Mouse (Mus musculus) embryonic facial prominence, embryonic 13.5 days (tissue): ENCODE measurements around the gene 4930455H04Rik. TPM values are rescaled to one million over a fixed set of nuclear protein-coding genes. Genes with fewer than 3 reads are reported as not detected.

Source experiments
- ATAC-seq: fragments of 200-750 bp; cut with Nextera tagmentation; 2 replicates; pipeline ENCODE4 v1.8.0; 2017; ENCODE audit warnings: low read depth; ENCODE audit not compliant: insufficient number of reproducible peaks, insufficient read depth, low FRiP score, low TSS enrichment
- H3K27ac ChIP-seq: fragments of 300-500 bp; sonication (generic); 2 replicates; pipeline ENCODE4 v1.5.1; 2015; ENCODE audit warnings: moderate library complexity, mild to moderate bottlenecking, inconsistent platforms
- H3K27me3 ChIP-seq: fragments of 300-500 bp; sonication (generic); 2 replicates; pipeline ENCODE4 v1.6.1; 2015; ENCODE audit warnings: mild to moderate bottlenecking, inconsistent platforms
- H3K36me3 ChIP-seq: fragments of 300-500 bp; sonication (generic); 2 replicates; pipeline ENCODE4 v1.6.1; 2015; ENCODE audit warnings: mild to moderate bottlenecking, inconsistent platforms
- H3K4me1 ChIP-seq: fragments of 300-500 bp; sonication (generic); 2 replicates; pipeline ENCODE4 v1.6.1; 2015; ENCODE audit warnings: inconsistent platforms
- H3K4me2 ChIP-seq: fragments of 300-500 bp; sonication (generic); 2 replicates; pipeline ENCODE4 v1.6.1; 2015; ENCODE audit warnings: moderate library complexity, mild to moderate bottlenecking, inconsistent platforms
- H3K4me3 ChIP-seq: fragments of 300-500 bp; sonication (generic); 2 replicates; pipeline ENCODE4 v1.5.1; 2015; ENCODE audit warnings: mild to moderate bottlenecking, inconsistent platforms
- H3K9ac ChIP-seq: fragments of 300-500 bp; sonication (generic); 2 replicates; pipeline ENCODE4 v1.6.1; 2015; ENCODE audit warnings: mild to moderate bottlenecking, inconsistent platforms
- H3K9me3 ChIP-seq: fragments of 300-500 bp; sonication (generic); 2 replicates; pipeline ENCODE4 v1.6.1; 2016; ENCODE audit warnings: inconsistent platforms
- WGBS: fragments of 180-500 bp; shearing (Covaris S2); methylation state at CpG from one replicate; pipeline ENCODE4 v1.1.7; 2015; ENCODE audit warnings: mixed read lengths; 5-methylcytosine and 5-hydroxymethylcytosine counted together
- polyA plus RNA-seq: library from polyadenylated mRNA; unstranded; fragments of >200 nt; fragmentation: Nextera tagmentation; extraction: Ambion mirVana; gene quantifications from 2 replicates; pipeline ENCODE4 v1.2.1, GENCODE M21; 2015

The 4930455H04Rik gene
- polyA plus RNA-seq, 1 experiment from 2014 or later = not detected

DNA sequence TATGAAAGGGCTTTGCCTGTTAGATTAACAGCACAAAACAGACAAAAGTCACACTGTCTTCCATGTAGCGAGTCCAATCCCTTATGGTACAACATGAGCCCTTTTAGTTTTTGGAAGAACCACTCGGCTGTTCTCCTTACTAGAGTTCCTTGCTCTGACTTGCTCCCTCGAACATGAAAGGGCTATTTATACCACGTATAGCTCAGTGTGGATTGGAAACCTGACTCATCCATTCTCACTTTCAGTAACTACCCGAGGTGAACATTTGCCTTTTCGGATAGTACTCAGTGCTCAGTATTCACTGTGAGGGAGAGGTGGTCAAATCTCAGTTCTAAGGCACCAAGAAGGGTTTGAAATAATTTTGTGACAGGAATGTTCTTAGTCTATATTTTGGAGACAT, 35.3 kb downstream of the 4930455H04Rik start:
- Histone ChIP-seq H3K9me3 (no peaks in the 10 kb centered on the region), H3K36me3 (no peaks in the 10 kb centered on the region), H3K27me3 (0 out of 2 replicates have a peak, but pooled peaks cover 6% of the 10 kb centered on the region), H3K4me1 (no peaks in the 10 kb centered on the region), H3K9ac (no peak overlapping the region), H3K4me3 (no peak overlapping the region), H3K27ac (no peak overlapping the region), H3K4me2 (no peak overlapping the region)
- ATAC-seq = no peak
- 71% methylated on average over 6 of the region's 6 CpGs for WGBS

DNA sequence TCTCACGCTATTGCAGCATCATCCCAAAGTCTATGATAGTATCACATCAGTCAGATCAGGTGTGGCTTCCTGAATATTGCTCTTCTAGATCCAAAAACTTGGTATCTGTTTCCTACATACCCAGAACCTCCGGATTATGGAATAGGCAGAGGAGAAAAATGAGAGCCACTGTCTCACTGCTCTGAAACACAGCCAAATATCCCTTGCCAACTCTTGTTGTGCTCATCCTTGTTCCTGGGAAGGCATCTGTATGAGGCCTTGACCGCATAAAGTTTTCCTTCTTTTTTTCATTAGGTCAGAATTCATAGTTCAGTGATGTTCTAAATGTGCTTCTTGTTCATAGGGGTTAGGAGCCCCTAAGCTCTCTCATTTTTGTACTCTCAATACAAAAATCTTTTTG, 38.6 kb downstream of the 4930455H04Rik start:
- no peaks in the 10 kb centered on the region for H3K9me3 ChIP-seq
- H3K27me3 ChIP-seq = 0 out of 2 replicates have a peak, but pooled peaks cover 2% of the 10 kb centered on the region
- no peak overlapping the region for H3K4me2 ChIP-seq
- no peak for ATAC-seq
- no peak overlapping the region for H3K9ac ChIP-seq
- no peaks in the 10 kb centered on the region for H3K36me3 ChIP-seq
- no peaks in the 10 kb centered on the region for H3K4me1 ChIP-seq
- H3K4me3 ChIP-seq = no peak overlapping the region
- WGBS = 86% methylated on average over 3 of the region's 3 CpGs
- no peak overlapping the region for H3K27ac ChIP-seq

DNA sequence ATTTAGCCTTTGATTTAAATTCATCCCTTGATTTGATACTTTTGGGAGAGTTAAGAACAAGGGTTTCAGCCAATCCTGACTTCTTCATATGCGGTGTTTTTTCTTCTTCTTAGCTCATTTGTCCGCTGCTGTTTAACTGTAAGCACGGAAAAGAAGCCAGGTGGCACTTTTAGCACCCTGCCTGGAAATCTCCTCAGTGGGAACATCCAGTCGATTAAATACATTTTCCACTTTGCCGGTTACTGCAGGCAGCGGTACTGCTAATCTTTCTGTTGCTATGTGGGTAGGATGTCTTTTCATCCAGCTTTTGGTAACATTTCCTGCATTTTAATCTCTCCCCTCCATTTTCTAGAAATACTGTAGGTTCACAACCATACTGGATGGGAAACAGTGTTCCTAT, 39.3 kb downstream of the 4930455H04Rik start:
- no peak overlapping the region for H3K4me2 ChIP-seq
- no peaks in the 10 kb centered on the region for H3K9me3 ChIP-seq
- no peaks in the 10 kb centered on the region for H3K36me3 ChIP-seq
- no peak overlapping the region for H3K9ac ChIP-seq
- 86% methylated on average over 6 of the region's 6 CpGs for WGBS
- no peak overlapping the region for H3K4me3 ChIP-seq
- H3K4me1 ChIP-seq = no peaks in the 10 kb centered on the region
- no peak overlapping the region for H3K27ac ChIP-seq
- no peak for ATAC-seq
- H3K27me3 ChIP-seq = no peaks in the 10 kb centered on the region

GRCm38 (mm10) chr3:117010182-117010581, 42.1 kb downstream of the 4930455H04Rik start:
- ATAC-seq = no peak
- no peaks in the 10 kb centered on the region for H3K36me3 ChIP-seq
- 77% methylated on average over 6 of the region's 6 CpGs for WGBS
- no peak overlapping the region for H3K9ac ChIP-seq
- H3K4me1 ChIP-seq = no peaks in the 10 kb centered on the region
- no peaks in the 10 kb centered on the region for H3K9me3 ChIP-seq
- no peak overlapping the region for H3K4me3 ChIP-seq
- H3K27me3 ChIP-seq = no peaks in the 10 kb centered on the region
- no peak overlapping the region for H3K27ac ChIP-seq
- H3K4me2 ChIP-seq = no peak overlapping the region

DNA sequence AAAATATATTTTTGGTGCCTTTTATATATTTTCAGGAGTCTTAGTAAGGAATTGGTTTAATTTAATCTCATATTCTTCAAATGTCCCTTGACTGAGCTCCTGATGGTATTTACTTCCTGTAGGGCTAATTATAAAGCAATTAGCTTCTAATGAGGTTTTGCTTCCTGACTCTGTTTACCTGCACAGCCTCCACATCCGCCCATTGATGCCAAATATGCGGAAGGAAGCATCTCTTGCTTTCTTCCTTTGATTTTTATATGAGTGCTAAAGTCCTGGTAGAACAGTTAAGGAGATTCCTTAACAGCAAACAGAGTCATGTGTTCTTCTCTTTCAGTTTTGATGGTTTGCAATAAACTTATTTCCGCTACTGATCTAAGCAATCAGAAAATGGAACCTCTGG, 52.3 kb downstream of the 4930455H04Rik start:
- no peaks in the 10 kb centered on the region for H3K27me3 ChIP-seq
- no peak for ATAC-seq
- H3K36me3 ChIP-seq = no peaks in the 10 kb centered on the region
- no peak overlapping the region for H3K4me2 ChIP-seq
- H3K9ac ChIP-seq = no peak overlapping the region
- H3K4me3 ChIP-seq = no peak overlapping the region
- no peaks in the 10 kb centered on the region for H3K4me1 ChIP-seq
- H3K9me3 ChIP-seq = no peaks in the 10 kb centered on the region
- 86% methylated on average over 3 of the region's 3 CpGs for whole genome bisulfite sequencing
- H3K27ac ChIP-seq = no peak overlapping the region

GRCm38 (mm10) chr3:117021907-117022306, 53.8 kb downstream of the 4930455H04Rik start:
- Histone ChIP-seq H3K36me3 (no peaks in the 10 kb centered on the region), H3K9ac (no peak overlapping the region), H3K27ac (no peak overlapping the region), H3K9me3 (no peaks in the 10 kb centered on the region), H3K4me1 (no peaks in the 10 kb centered on the region), H3K4me3 (no peak overlapping the region), H3K4me2 (no peak overlapping the region), H3K27me3 (no peaks in the 10 kb centered on the region)
- no peak for ATAC-seq
- WGBS = 65% methylated on average over 7 of the region's 7 CpGs

DNA sequence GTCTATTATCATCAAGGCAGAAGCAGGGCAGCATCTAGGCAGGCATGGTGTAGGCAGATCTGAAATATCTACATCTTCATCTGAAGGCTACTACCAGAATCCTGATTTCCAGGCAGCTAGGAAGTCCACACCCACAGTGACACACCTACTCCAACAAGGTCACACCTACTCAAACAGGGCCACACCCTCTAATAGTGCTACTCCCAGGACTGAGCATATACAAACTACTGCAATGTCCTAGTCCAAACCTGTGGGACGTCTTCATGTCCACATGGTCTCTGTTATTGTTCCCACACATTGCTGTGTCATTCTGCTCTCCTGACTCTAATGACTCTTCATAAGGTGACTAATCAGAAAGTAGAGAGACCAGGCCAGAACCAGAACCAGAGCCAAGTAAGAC, 56.0 kb downstream of the 4930455H04Rik start:
- Histone ChIP-seq H3K36me3 (no peaks in the 10 kb centered on the region), H3K27me3 (no peaks in the 10 kb centered on the region), H3K4me3 (no peak overlapping the region), H3K4me1 (no peaks in the 10 kb centered on the region), H3K9me3 (no peaks in the 10 kb centered on the region), H3K9ac (no peak overlapping the region), H3K27ac (no peak overlapping the region), H3K4me2 (no peak overlapping the region)
- ATAC-seq = no peak
- WGBS = 88% methylated on average over 1 of the region's 1 CpGs

GRCm38 (mm10) chr3:117024557-117024956, 56.5 kb downstream of the 4930455H04Rik start:
- ATAC-seq = no peak
- 68% methylated on average over 5 of the region's 5 CpGs for WGBS
- H3K9me3 ChIP-seq = no peaks in the 10 kb centered on the region
- H3K4me2 ChIP-seq = no peak overlapping the region
- no peaks in the 10 kb centered on the region for H3K36me3 ChIP-seq
- H3K27ac ChIP-seq = no peak overlapping the region
- no peaks in the 10 kb centered on the region for H3K27me3 ChIP-seq
- no peak overlapping the region for H3K4me3 ChIP-seq
- H3K4me1 ChIP-seq = no peaks in the 10 kb centered on the region
- H3K9ac ChIP-seq = no peak overlapping the region

GRCm38 (mm10) chr3:117025421-117025820, 57.4 kb downstream of the 4930455H04Rik start:
- Histone ChIP-seq H3K27me3 (no peaks in the 10 kb centered on the region), H3K4me3 (no peak overlapping the region), H3K4me2 (no peak overlapping the region), H3K4me1 (no peaks in the 10 kb centered on the region), H3K9me3 (no peaks in the 10 kb centered on the region), H3K36me3 (no peaks in the 10 kb centered on the region), H3K27ac (no peak overlapping the region), H3K9ac (no peak overlapping the region)
- no peak for ATAC-seq
- 69% methylated on average over 3 of the region's 3 CpGs for WGBS

Other genes with a start within 250 kb of the 4930455H04Rik start
- 17.3 and 19.6 TPM in 2 replicates for gene Agl, start 160.1 kb upstream of the 4930455H04Rik start, polyA plus RNA-seq
- gene Frrs1, start 108.8 kb upstream of the 4930455H04Rik start, polyA plus RNA-seq = 13.4 and 14.2 TPM in 2 replicates
- 8.1 and 8.2 TPM in 2 replicates for gene Palmd, start 720 bp downstream of the 4930455H04Rik start, polyA plus RNA-seq